Mouse (Mus musculus) testis, adult 2 months (tissue): ENCODE data around the gene Fhl1.

ENCODE experiments used
- CTCF ChIP-seq: fragments of 200-500 bp; IDR thresholded peaks from 2 replicates; pipeline ENCODE4 v1.5.1; 2012; ENCODE audit warnings: low read depth, mild to moderate bottlenecking, inconsistent platforms, low read length, moderate library complexity; ENCODE audit not compliant: control insufficient read depth, insufficient read depth, insufficient replicate concordance
- POLR2A ChIP-seq: fragments of 200-500 bp; IDR thresholded peaks from 2 replicates; pipeline ENCODE4 v1.6.1; 2012; ENCODE audit warnings: low read depth, mild to moderate bottlenecking, inconsistent platforms, low read length, moderate library complexity; ENCODE audit not compliant: control insufficient read depth

DNA sequence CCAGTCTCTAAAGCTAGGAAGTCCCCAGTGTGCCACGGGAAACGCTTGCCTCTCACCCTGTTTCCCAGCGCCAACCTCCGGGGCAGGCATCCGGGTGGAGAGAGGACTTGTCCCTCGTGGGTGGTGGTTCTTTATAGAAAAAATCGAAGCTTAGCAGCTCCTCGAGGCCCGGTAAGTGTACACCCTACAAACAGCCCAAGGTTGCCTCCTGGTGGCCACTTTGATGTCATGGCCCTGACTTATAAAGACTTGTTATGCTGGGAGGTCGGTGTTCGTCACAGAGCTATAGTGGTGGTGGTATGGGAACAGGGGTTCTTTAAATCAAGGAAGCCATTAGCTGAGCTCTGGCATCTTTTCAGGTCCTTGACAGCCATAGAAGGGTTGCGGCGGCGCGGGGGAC is 59.7 kb downstream of the Fhl1 start:
- TF ChIP-seq CTCF, result peak; percentile 18; the same call in 1 of the 2 replicates
- no peak for TF ChIP-seq POLR2A
